Mouse (Mus musculus) cerebellum, adult 2 months (tissue): ENCODE results near the gene Ip6k1.

Experiments used
- CTCF ChIP-seq: fragments of 200-500 bp; IDR thresholded peaks from 2 replicates; pipeline ENCODE4 v1.5.1; 2011; ENCODE audit warnings: low read depth, mild to moderate bottlenecking, control low read depth, low read length, moderate library complexity, borderline replicate concordance; ENCODE audit not compliant: insufficient read depth
- POLR2A ChIP-seq: fragments of 200-500 bp; IDR thresholded peaks from 2 replicates; pipeline ENCODE4 v1.6.1; 2011; ENCODE audit warnings: low read length, control low read depth, borderline replicate concordance; ENCODE audit not compliant: insufficient read depth

- TF ChIP-seq POLR2A, result no peak
- TF ChIP-seq CTCF, result no peak
Observed at GRCm38 (mm10) chr9:107981684-107982605, 20.4 kb upstream of the Ip6k1 start.
